Mouse (Mus musculus): ENCODE results near the gene Olfr800.

GRCm38 (mm10) chr10:129694186-129694585 is 36.7 kb downstream of the Olfr800 start, which contains the start of gene Olfr803:
- no peak for TF ChIP-seq HCFC1 (IDR thresholded peaks at IDR 0.05; ENCODE audit: borderline replicate concordance, insufficient read depth, low read length)
- no peak for TF ChIP-seq MAFK (IDR thresholded peaks at IDR 0.05; ENCODE audit: insufficient read depth, low read depth, low read length)
- no peak for TF ChIP-seq ZC3H11A (IDR thresholded peaks at IDR 0.05; ENCODE audit: borderline replicate concordance, low read depth, low read length)
- TF ChIP-seq ZNF384 (IDR thresholded peaks at IDR 0.05; ENCODE audit: low read depth, low read length): no peak
- TF ChIP-seq CHD2 (IDR thresholded peaks at IDR 0.05; ENCODE audit: low read depth, low read length): no peak

Data from ES-E14 (cell line).